Mouse (Mus musculus): ENCODE data around the gene Disp2. TPM values are rescaled to one million over a fixed set of nuclear protein-coding genes. Genes with fewer than 3 reads are reported as not detected.
A peak's percentile ranks its signal among the peaks of the same experiment; 100 is the strongest.

Gene Disp2
- polyA plus RNA-seq (2016; fragmentation: Nextera tagmentation; extraction: Ambion mirVana) = 20.9 and 23.9 TPM in 2 replicates

- H3K4me2 ChIP-seq (replicated peaks) = peak within 1 kb of the TSS; percentile 59
- peak within 1 kb of the TSS; percentile 42 for H3K4me3 ChIP-seq
- 10% methylated on average over 39 of the region's 39 CpGs for WGBS
- peaks cover 15% of the 10 kb centered on the region for H3K4me1 ChIP-seq
- no peaks in the 10 kb centered on the region for H3K9me3 ChIP-seq (replicated peaks)
- H3K9ac ChIP-seq = peak within 1 kb of the TSS; percentile 65
- peak; percentile 92 for ATAC-seq (ENCODE audit: low FRiP score)
- no peaks in the 10 kb centered on the region for H3K36me3 ChIP-seq
- peaks cover 18% of the 10 kb centered on the region for H3K27me3 ChIP-seq
- peak within 1 kb of the TSS; percentile 83 for H3K27ac ChIP-seq
Observed at GRCm38 (mm10) chr2:118779504-118780480, at the start of gene Disp2. Gene Disp2, plus strand, starts transcription at chr2:118779719.

- Histone ChIP-seq H3K9me3 (replicated peaks) (no peaks in the 10 kb centered on the region), H3K4me2 (replicated peaks) (no peak overlapping the region), H3K4me3 (no peak overlapping the region), H3K27me3 (peaks cover 38% of the 10 kb centered on the region), H3K4me1 (peaks cover 10% of the 10 kb centered on the region), H3K27ac (no peak overlapping the region), H3K36me3 (no peaks in the 10 kb centered on the region), H3K9ac (no peak overlapping the region)
- no peak for ATAC-seq (ENCODE audit: low FRiP score)
- WGBS = 27% methylated on average over 8 of the region's 8 CpGs
Observed at GRCm38 (mm10) chr2:118729816-118730621, 49.5 kb upstream of the Disp2 start.

- Histone ChIP-seq H3K36me3 (no peaks in the 10 kb centered on the region), H3K4me1 (peaks cover 10% of the 10 kb centered on the region), H3K9ac (no peak overlapping the region), H3K27me3 (peaks cover 38% of the 10 kb centered on the region), H3K27ac (no peak overlapping the region), H3K9me3 (replicated peaks) (no peaks in the 10 kb centered on the region), H3K4me3 (no peak overlapping the region), H3K4me2 (replicated peaks) (no peak overlapping the region)
- peak; percentile 35; the same call in 1 of the 2 replicates for ATAC-seq (ENCODE audit: low FRiP score)
- WGBS = 8% methylated on average over 3 of the region's 3 CpGs
Observed at GRCm38 (mm10) chr2:118730622-118730915, 49.0 kb upstream of the Disp2 start.

- H3K36me3 ChIP-seq = no peaks in the 10 kb centered on the region
- H3K27me3 ChIP-seq = peaks cover 38% of the 10 kb centered on the region
- no peak overlapping the region for H3K9ac ChIP-seq
- WGBS = 85% methylated on average over 5 of the region's 5 CpGs
- H3K4me1 ChIP-seq = peaks cover 10% of the 10 kb centered on the region
- no peak overlapping the region for H3K4me2 ChIP-seq (replicated peaks)
- no peak overlapping the region for H3K4me3 ChIP-seq
- no peaks in the 10 kb centered on the region for H3K9me3 ChIP-seq (replicated peaks)
- no peak for ATAC-seq (ENCODE audit: low FRiP score)
- H3K27ac ChIP-seq = no peak overlapping the region
Observed at GRCm38 (mm10) chr2:118731981-118732380, 47.5 kb upstream of the Disp2 start.

- no peak for ATAC-seq (ENCODE audit: low FRiP score)
- no peak overlapping the region for H3K4me2 ChIP-seq (replicated peaks)
- peaks cover 24% of the 10 kb centered on the region for H3K27me3 ChIP-seq
- H3K36me3 ChIP-seq = no peaks in the 10 kb centered on the region
- H3K4me3 ChIP-seq = no peak overlapping the region
- H3K9me3 ChIP-seq (replicated peaks) = no peaks in the 10 kb centered on the region
- WGBS = 64% methylated on average over 5 of the region's 5 CpGs
- peaks cover 5% of the 10 kb centered on the region for H3K4me1 ChIP-seq
- no peak overlapping the region for H3K9ac ChIP-seq
- H3K27ac ChIP-seq = no peak overlapping the region
Observed at GRCm38 (mm10) chr2:118733341-118733740, 46.2 kb upstream of the Disp2 start.

- Histone ChIP-seq H3K4me2 (replicated peaks) (no peak overlapping the region), H3K27me3 (peaks cover 25% of the 10 kb centered on the region), H3K27ac (no peak overlapping the region), H3K4me3 (no peak overlapping the region), H3K9ac (no peak overlapping the region), H3K36me3 (no peaks in the 10 kb centered on the region), H3K9me3 (replicated peaks) (no peaks in the 10 kb centered on the region), H3K4me1 (peaks cover 8% of the 10 kb centered on the region)
- ATAC-seq (ENCODE audit: low FRiP score) = no peak
- 65% methylated on average over 3 of the region's 3 CpGs for WGBS
Observed at GRCm38 (mm10) chr2:118740341-118740740, 39.2 kb upstream of the Disp2 start.

- no peaks in the 10 kb centered on the region for H3K9me3 ChIP-seq (replicated peaks)
- ATAC-seq (ENCODE audit: low FRiP score) = no peak
- WGBS = 76% methylated on average over 9 of the region's 9 CpGs
- no peak overlapping the region for H3K9ac ChIP-seq
- H3K27ac ChIP-seq = no peak overlapping the region
- no peak overlapping the region for H3K4me3 ChIP-seq
- H3K36me3 ChIP-seq = no peaks in the 10 kb centered on the region
- H3K27me3 ChIP-seq = peaks cover 25% of the 10 kb centered on the region
- peaks cover 8% of the 10 kb centered on the region for H3K4me1 ChIP-seq
- H3K4me2 ChIP-seq (replicated peaks) = no peak overlapping the region
Observed at GRCm38 (mm10) chr2:118741183-118741582, 38.3 kb upstream of the Disp2 start.

GRCm38 (mm10) chr2:118743261-118743943 lies 36.1 kb upstream of the Disp2 start:
- 27% methylated on average over 8 of the region's 8 CpGs for WGBS
- Histone ChIP-seq H3K9me3 (replicated peaks) (no peaks in the 10 kb centered on the region), H3K27me3 (peaks cover 25% of the 10 kb centered on the region), H3K4me1 (peaks cover 23% of the 10 kb centered on the region), H3K36me3 (no peaks in the 10 kb centered on the region), H3K27ac (no peak overlapping the region), H3K9ac (no peak overlapping the region), H3K4me2 (replicated peaks) (no peak overlapping the region), H3K4me3 (no peak overlapping the region)
- no peak for ATAC-seq (ENCODE audit: low FRiP score)

GRCm38 (mm10) chr2:118744621-118745020 lies 34.9 kb upstream of the Disp2 start:
- H3K27ac ChIP-seq = no peak overlapping the region
- 0 out of 2 replicates have a peak overlapping the region, but pooled peaks have one; percentile 84 for H3K4me3 ChIP-seq
- H3K4me2 ChIP-seq (replicated peaks) = peak overlapping the region; percentile 96
- WGBS = 8% methylated on average over 7 of the region's 7 CpGs
- peaks cover 34% of the 10 kb centered on the region for H3K4me1 ChIP-seq
- ATAC-seq (ENCODE audit: low FRiP score) = no peak
- H3K9ac ChIP-seq = no peak overlapping the region
- no peaks in the 10 kb centered on the region for H3K36me3 ChIP-seq
- peaks cover 21% of the 10 kb centered on the region for H3K27me3 ChIP-seq
- H3K9me3 ChIP-seq (replicated peaks) = no peaks in the 10 kb centered on the region

GRCm38 (mm10) chr2:118745232-118745884 lies 34.2 kb upstream of the Disp2 start, which contains the start of gene Inafm2:
Gene Inafm2, plus strand, starts transcription at chr2:118745758.
- Histone ChIP-seq H3K4me2 (replicated peaks) (peak within 1 kb of the TSS; percentile 96), H3K27ac (peak within 1 kb of the TSS; percentile 68; the same call in 1 of the 2 replicates), H3K36me3 (no peaks in the 10 kb centered on the region), H3K27me3 (peaks cover 21% of the 10 kb centered on the region), H3K4me1 (peaks cover 41% of the 10 kb centered on the region), H3K9me3 (replicated peaks) (no peaks in the 10 kb centered on the region), H3K4me3 (peak within 1 kb of the TSS; percentile 84), H3K9ac (peak within 1 kb of the TSS; percentile 97)
- under 1% methylated on average over 52 of the region's 57 CpGs for WGBS
- peak; percentile 89 for ATAC-seq (ENCODE audit: low FRiP score)
